Comparison of ENCODE assay signal across 29 mouse cellular contexts in genomic region chr3:69506352-69506751, GRCm38 (mm10).
DNase-seq lines count a peak whose midpoint lies in the region; ATAC-seq and TF ChIP-seq lines count a peak whose summit lies in the region.
"Had no signal": no experiment of that assay in that cellular context is flagged by ENCODE, and none has a peak within 500 bp of the region (broad histone marks: within the 10 kb centered on the region; RNA-seq: fewer than 3 reads in every experiment).

No protein-coding gene starts in this region.

- in situ Hi-C loops in ES-E14 (cut with MboI; ENCODE audit: low sequenced_read_pairs in 2 of 2, unreplicated experiment in 2 of 2) = no loop called here

- H3K36me3 ChIP-seq in lung, embryonic 14.5 days (ENCODE audit: insufficient read depth) = no peaks in the 10 kb centered on the region
- no peaks in the 10 kb centered on the region for H3K36me3 ChIP-seq in ES-E14 (ENCODE audit: control insufficient read depth, insufficient read depth, low read length, poor library complexity, severe bottlenecking)
- H3K36me3 ChIP-seq in kidney, embryonic 16.5 days (ENCODE audit: insufficient read depth, low read length) = no peaks in the 10 kb centered on the region
- H3K36me3 ChIP-seq: heart, embryonic 13.5 days; liver, embryonic 13.5 days; midbrain, embryonic 10.5 days had no signal

- ATAC-seq in lung, embryonic 14.5 days (ENCODE audit: insufficient read depth) = no peak
- ATAC-seq in kidney, embryonic 16.5 days (ENCODE audit: low FRiP score, low TSS enrichment) = no peak
- ATAC-seq: forebrain, embryonic 16.5 days; intestine, postnatal 0 days had no signal

- no peak for TF ChIP-seq CTCF in lung, embryonic 14.5 days (IDR thresholded peaks at IDR 0.05; ENCODE audit: low read depth)

- H3K27ac ChIP-seq in lung, embryonic 14.5 days (ENCODE audit: low read depth) = no peak overlapping the region
- H3K27ac ChIP-seq in ES-E14 (ENCODE audit: insufficient read depth, low read depth, low read length, poor library complexity, severe bottlenecking) = no peak overlapping the region
- H3K27ac ChIP-seq in kidney, embryonic 16.5 days (ENCODE audit: low read length) = no peak overlapping the region
- H3K27ac ChIP-seq: heart, embryonic 13.5 days; hindbrain, embryonic 14.5 days; liver, embryonic 13.5 days; midbrain, embryonic 10.5 days; stomach, postnatal 0 days had no signal

- no peak overlapping the region for H3K4me2 ChIP-seq in lung, embryonic 14.5 days
- no peak overlapping the region for H3K4me2 ChIP-seq in kidney, embryonic 16.5 days (replicated peaks; ENCODE audit: low read depth, low read length)
- H3K4me2 ChIP-seq: heart, embryonic 13.5 days; hindbrain, embryonic 14.5 days; liver, embryonic 13.5 days had no signal

- no peak overlapping the region for H3K4me3 ChIP-seq in lung, embryonic 14.5 days (ENCODE audit: low read depth, low read length)
- H3K4me3 ChIP-seq in ES-E14 (ENCODE audit: insufficient read depth in 1 of 2, low read depth in 1 of 2, low read length in 2 of 2, poor library complexity in 1 of 2, severe bottlenecking in 1 of 2) = no peak overlapping the region
- no peak overlapping the region for H3K4me3 ChIP-seq in kidney, embryonic 16.5 days (ENCODE audit: low read length)
- H3K4me3 ChIP-seq: erythroblast, embryonic 14.5 days; heart, embryonic 13.5 days; liver, embryonic 13.5 days; midbrain, embryonic 10.5 days had no signal

- H3K9ac ChIP-seq in lung, embryonic 14.5 days = no peak overlapping the region
- no peak overlapping the region for H3K9ac ChIP-seq in ES-E14 (ENCODE audit: insufficient read depth, low read depth, low read length, poor library complexity, severe bottlenecking)
- H3K9ac ChIP-seq in kidney, embryonic 16.5 days (replicated peaks; ENCODE audit: low read length) = no peak overlapping the region
- H3K9ac ChIP-seq: heart, embryonic 13.5 days; hindbrain, embryonic 14.5 days; liver, embryonic 13.5 days had no signal

- no peaks in the 10 kb centered on the region for H3K9me3 ChIP-seq in lung, embryonic 14.5 days (ENCODE audit: low read depth, low read length)
- no peaks in the 10 kb centered on the region for H3K9me3 ChIP-seq in ES-E14 (ENCODE audit: control insufficient read depth, insufficient read depth, low read depth, low read length)
- no peaks in the 10 kb centered on the region for H3K9me3 ChIP-seq in kidney, embryonic 16.5 days (ENCODE audit: low read length)
- H3K9me3 ChIP-seq: G1E; heart, embryonic 13.5 days; liver, embryonic 13.5 days; midbrain, embryonic 10.5 days had no signal

- H3K4me1 ChIP-seq in lung, embryonic 14.5 days (ENCODE audit: insufficient read depth) = no peaks in the 10 kb centered on the region
- H3K4me1 ChIP-seq in ES-E14 (ENCODE audit: control insufficient read depth in 2 of 2, insufficient read depth in 2 of 2, low read length in 2 of 2, poor library complexity in 1 of 2) = no peaks in the 10 kb centered on the region
- peaks cover 13% of the 10 kb centered on the region for H3K4me1 ChIP-seq in kidney, embryonic 16.5 days (ENCODE audit: insufficient read depth, low read length)
- H3K4me1 ChIP-seq: liver, embryonic 13.5 days had no signal

- DNase-seq in lung, embryonic 14.5 days = peak; percentile 42
- DNase-seq in lung, adult 18-20 months = no peak
- DNase-seq in 3T3-L1 (ENCODE audit: low read depth, low spot score) (peak; percentile 83), ES-E14 (ENCODE audit: low read depth, low spot score) (peak; percentile 19), ZHBTc4 (ENCODE audit: low read depth, low spot score) (peak; percentile 45)
- DNase-seq in kidney, adult 18-20 months = no peak
- DNase-seq: adrenal gland, postnatal 10 days; cerebellum, adult 8-10 months; cerebellum, postnatal 25 days; heart, postnatal 10 days; kidney, postnatal 4 days; layer of hippocampus, postnatal 36 days; left cerebral cortex, postnatal 4 days; liver, embryonic 13.5 days; lung, adult 2 months; lung, postnatal 14 days; right cerebral cortex, adult 18-20 months; spleen, adult 18-20 months; thymus, adult 18-20 months; thymus, postnatal 25 days had no signal

- 80% methylated on average over 4 of the region's 4 CpGs for WGBS in lung, embryonic 14.5 days
- 87% methylated on average over 4 of the region's 4 CpGs for WGBS in kidney, embryonic 16.5 days

- no peaks in the 10 kb centered on the region for H3K27me3 ChIP-seq in lung, embryonic 14.5 days (ENCODE audit: insufficient read depth, low read length)
- no peaks in the 10 kb centered on the region for H3K27me3 ChIP-seq in kidney, embryonic 16.5 days (ENCODE audit: insufficient read depth, low read length)
- H3K27me3 ChIP-seq: heart, embryonic 13.5 days; liver, embryonic 13.5 days had no signal

TF ChIP-seq in ES-E14, 5 proteins besides CTCF, POLR2A, EP300 and RAD21:
- TF ChIP-seq ZNF384 (IDR thresholded peaks at IDR 0.05; ENCODE audit: low read depth, low read length) (no peak), ZC3H11A (IDR thresholded peaks at IDR 0.05; ENCODE audit: borderline replicate concordance, low read depth, low read length) (no peak), CHD2 (IDR thresholded peaks at IDR 0.05; ENCODE audit: low read depth, low read length) (no peak), HCFC1 (IDR thresholded peaks at IDR 0.05; ENCODE audit: borderline replicate concordance, insufficient read depth, low read length) (no peak)

Comparison
In these comparisons a context has a peak if more than half of its experiments do, and no peak if none do; other contexts are left out.
1. DNase-seq: peak in lung, embryonic 14.5 days (single experiment), 3T3-L1 (single experiment), ES-E14 (single experiment) and ZHBTc4 (single experiment); none in lung, adult 18-20 months (0 of 2) and kidney, adult 18-20 months (single experiment).